Mouse (Mus musculus) brown adipose tissue, adult 24 weeks (tissue): Measurements from ENCODE around the gene Phactr4. TPM values are rescaled to one million over a fixed set of nuclear protein-coding genes. Genes with fewer than 3 reads are reported as not detected.
"Not testable (repeated sequence)": the region's sequence is repeated elsewhere in the genome, so short reads cannot be mapped to it uniquely, and the experiment has no call there.

Experiments
- H3K27ac ChIP-seq: fragments of 200-500 bp; replicated peaks from 2 replicates; pipeline ENCODE4 v1.5.1; 2012; ENCODE audit warnings: low read depth, mild to moderate bottlenecking, low read length
- H3K4me1 ChIP-seq: fragments of 200-500 bp; 2 replicates; pipeline ENCODE4 v1.6.1; 2012; ENCODE audit warnings: low read length, mixed read lengths; ENCODE audit not compliant: control insufficient read depth, insufficient read depth, insufficient read length
- H3K4me3 ChIP-seq: fragments of 200-500 bp; 2 replicates; pipeline ENCODE4 v1.5.1; 2012; ENCODE audit warnings: low read depth, mild to moderate bottlenecking, low read length, moderate library complexity; ENCODE audit not compliant: insufficient read depth
- polyA plus RNA-seq: library from polyadenylated mRNA; stranded (reverse); fragments of >200 nt; gene quantifications from 2 replicates; pipeline ENCODE4 v1.2.4, GENCODE M21; 2012; ENCODE audit not compliant: missing spikeins, insufficient read depth, insufficient read length

Gene Phactr4
- polyA plus RNA-seq, 1 experiment = 11.6 TPM

GRCm38 (mm10) chr4:132427493-132427892 lies 5.2 kb upstream of the Phactr4 start:
- H3K27ac ChIP-seq = no peak overlapping the region
- H3K4me3 ChIP-seq = no peak overlapping the region
- H3K4me1 ChIP-seq = no peaks in the 10 kb centered on the region

DNA sequence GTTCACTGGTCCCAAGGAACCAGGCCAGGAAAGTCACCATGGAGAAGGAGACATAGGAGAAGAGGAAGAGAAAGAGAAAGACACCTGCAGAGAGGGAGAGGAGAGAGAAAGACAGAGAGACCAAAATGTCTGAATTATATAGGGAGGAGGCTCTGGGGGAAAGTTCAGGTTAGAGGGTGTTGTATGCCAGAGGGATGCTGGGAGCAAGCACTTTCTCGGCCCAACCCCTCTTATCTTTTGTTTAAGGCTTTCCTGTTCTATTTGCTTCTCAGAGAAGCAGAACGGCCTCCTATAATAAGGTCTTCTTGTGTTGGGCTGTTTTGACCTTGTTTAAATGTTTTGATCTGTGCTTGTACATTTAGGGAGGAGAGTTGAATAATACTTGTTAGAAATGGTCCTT lies 3.7 kb upstream of the Phactr4 start:
- Histone ChIP-seq H3K27ac (no peak overlapping the region), H3K4me1 (no peaks in the 10 kb centered on the region), H3K4me3 (no peak overlapping the region)

DNA sequence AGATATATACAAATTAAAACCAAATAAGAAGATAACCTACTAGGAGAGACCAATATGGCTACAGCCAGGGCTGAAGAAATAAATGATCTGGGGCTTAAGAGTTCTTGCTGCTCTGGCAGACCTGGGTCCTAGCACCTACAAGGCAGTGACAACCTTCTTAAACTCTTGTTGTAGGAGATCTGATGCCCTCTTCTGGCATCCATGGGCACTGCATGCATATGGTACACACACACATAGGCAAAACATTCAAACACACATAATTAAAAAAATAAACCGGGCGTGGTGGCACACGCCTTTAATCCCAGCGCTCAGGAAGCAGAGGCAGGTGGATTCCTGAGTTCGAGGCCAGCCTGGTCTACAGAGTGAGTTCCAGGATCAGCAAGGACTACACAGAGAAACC lies 2.5 kb upstream of the Phactr4 start:
- H3K27ac ChIP-seq = no peak overlapping the region
- no peaks in the 10 kb centered on the region for H3K4me1 ChIP-seq
- no peak overlapping the region for H3K4me3 ChIP-seq

GRCm38 (mm10) chr4:132421556-132421922 lies 750 bp downstream of the Phactr4 start:
- Histone ChIP-seq H3K4me1 (no peaks in the 10 kb centered on the region), H3K4me3 (peak overlapping the region; percentile 92), H3K27ac (peak overlapping the region; percentile 91)

DNA sequence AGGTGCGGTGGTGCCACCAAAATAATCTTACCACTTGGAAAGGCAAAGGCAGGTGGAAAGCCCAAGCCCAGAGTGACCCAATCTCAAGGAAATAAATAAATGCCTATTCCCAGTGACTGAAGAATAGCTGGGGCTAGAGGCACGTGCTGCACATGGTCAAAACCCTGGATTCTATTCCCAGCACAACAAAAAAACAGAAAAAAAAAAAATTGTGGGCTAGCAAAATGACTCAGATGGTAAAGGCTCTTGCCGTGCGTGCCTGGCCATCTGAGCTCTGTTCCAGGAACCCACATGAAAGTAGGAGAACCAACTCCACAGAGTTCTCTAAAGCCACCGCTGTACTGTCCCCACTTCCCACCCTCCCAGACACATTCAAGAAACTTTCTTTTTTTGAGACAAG lies 1.8 kb downstream of the Phactr4 start:
- Histone ChIP-seq H3K27ac (no peak overlapping the region), H3K4me3 (no peak overlapping the region; the same call in 1 of the 2 replicates), H3K4me1 (no peaks in the 10 kb centered on the region)

- no peak overlapping the region for H3K4me3 ChIP-seq
- 0 out of 2 replicates have a peak overlapping the region, but pooled peaks have one; percentile 36 for H3K27ac ChIP-seq
- H3K4me1 ChIP-seq = no peaks in the 10 kb centered on the region
Observed at GRCm38 (mm10) chr4:132415966-132416365, 6.3 kb downstream of the Phactr4 start.

DNA sequence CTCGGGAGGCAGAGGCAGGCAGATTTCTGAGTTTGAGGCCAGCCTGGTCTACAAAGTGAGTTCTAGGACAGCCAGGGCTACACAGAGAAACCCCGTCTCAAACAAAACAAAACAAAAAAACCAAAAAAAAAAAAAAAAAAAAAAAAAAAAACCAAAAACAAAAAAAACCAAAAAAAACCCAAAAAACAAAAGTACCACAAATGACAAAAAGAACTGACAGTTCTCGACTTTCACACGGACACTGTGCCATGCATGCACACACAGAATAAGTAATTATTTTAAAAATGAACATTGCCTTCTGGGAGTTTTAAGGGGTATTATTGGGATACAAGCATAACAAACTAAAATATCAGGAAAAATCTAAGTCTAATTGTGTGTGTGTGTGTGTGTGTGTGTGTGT lies 9.0 kb downstream of the Phactr4 start:
- not testable (repeated sequence) for H3K27ac ChIP-seq, H3K4me1 ChIP-seq, H3K4me3 ChIP-seq

GRCm38 (mm10) chr4:132411322-132412094 lies 10.8 kb downstream of the Phactr4 start:
- Histone ChIP-seq H3K4me1 (0 out of 2 replicates have a peak, but pooled peaks cover 5% of the 10 kb centered on the region), H3K4me3 (no peak overlapping the region), H3K27ac (peak overlapping the region; percentile 37)

- 0 out of 2 replicates have a peak overlapping the region, but pooled peaks have one; percentile 41 for H3K27ac ChIP-seq
- H3K4me3 ChIP-seq = no peak overlapping the region
- 0 out of 2 replicates have a peak, but pooled peaks cover 7% of the 10 kb centered on the region for H3K4me1 ChIP-seq
Observed at GRCm38 (mm10) chr4:132409587-132410229, 12.6 kb downstream of the Phactr4 start.

DNA sequence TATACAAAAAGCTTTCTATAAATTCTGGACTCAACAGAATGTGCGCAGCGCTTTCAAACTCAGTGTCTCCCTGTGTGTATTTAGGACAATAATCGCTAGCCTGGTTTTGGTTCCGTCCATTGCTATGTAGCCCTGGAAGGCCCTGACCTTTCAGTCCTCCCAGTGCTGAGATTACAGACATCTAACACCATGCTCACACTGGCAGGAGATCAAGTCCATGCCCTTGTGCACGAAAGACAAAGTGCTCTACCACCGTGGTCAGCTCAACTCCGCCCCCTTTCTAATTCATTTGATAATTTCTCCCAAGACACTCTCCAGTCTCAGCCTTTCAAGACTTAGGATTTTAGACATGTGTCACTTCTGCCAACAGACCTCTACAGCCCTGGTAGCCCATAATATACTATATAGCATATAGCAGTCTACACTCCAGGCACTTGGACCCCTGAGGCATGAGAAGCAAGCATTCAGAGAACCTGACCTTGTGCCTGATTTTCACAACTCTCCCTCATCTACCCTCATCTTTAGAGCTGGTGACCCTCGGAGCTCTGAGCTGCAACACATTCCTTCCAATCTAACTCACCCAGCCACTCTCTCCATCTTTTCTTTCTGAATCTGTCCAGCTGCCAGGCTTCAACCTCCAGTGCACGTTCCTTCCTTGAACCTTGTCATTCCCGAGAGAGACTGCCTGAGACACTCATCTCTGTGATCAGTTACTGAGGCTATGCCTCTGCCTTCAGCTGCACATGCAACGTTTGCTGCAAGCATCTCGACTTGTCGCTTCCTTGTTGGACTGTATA lies 15.7 kb downstream of the Phactr4 start:
- 0 out of 2 replicates have a peak, but pooled peaks cover 7% of the 10 kb centered on the region for H3K4me1 ChIP-seq
- no peak overlapping the region for H3K27ac ChIP-seq
- H3K4me3 ChIP-seq = no peak overlapping the region

GRCm38 (mm10) chr4:132404588-132404987 lies 17.7 kb downstream of the Phactr4 start:
- no peak overlapping the region for H3K27ac ChIP-seq
- no peak overlapping the region for H3K4me3 ChIP-seq
- H3K4me1 ChIP-seq = 0 out of 2 replicates have a peak, but pooled peaks cover 7% of the 10 kb centered on the region

DNA sequence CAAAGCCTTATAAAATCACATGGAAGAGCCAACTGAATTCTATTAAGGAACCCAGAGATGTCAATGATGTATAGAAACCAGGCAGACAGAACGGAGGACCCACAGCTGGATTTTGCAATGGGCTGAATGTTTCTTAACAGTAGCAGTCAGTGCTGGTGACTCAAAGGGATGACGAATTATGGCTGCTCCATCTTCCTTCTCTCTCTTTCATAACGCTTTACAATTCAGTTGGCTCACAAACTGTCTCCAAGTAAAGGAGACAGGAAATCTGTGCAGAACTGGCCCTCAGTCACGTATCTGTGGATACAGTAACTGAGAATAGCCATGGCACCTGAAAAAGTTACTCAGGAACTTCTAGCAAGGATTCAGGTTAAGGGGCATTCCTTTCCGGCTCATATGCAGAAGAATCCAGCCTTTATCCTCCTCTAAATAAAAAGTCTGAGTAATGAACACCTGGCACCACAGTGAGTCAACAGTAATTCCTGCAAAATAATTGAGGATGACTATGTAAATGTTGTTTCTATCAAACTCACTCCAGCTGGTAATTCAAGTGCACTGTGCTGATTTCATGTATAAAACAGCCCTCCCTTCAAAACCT lies 19.1 kb downstream of the Phactr4 start:
- Histone ChIP-seq H3K27ac (no peak overlapping the region), H3K4me3 (no peak overlapping the region), H3K4me1 (0 out of 2 replicates have a peak, but pooled peaks cover 7% of the 10 kb centered on the region)

- peaks cover under 1% of the 10 kb centered on the region; the same call in 1 of the 2 replicates for H3K4me1 ChIP-seq
- no peak overlapping the region for H3K27ac ChIP-seq
- no peak overlapping the region for H3K4me3 ChIP-seq
Observed at GRCm38 (mm10) chr4:132401016-132401415, 21.3 kb downstream of the Phactr4 start.

- H3K4me3 ChIP-seq = no peak overlapping the region
- H3K27ac ChIP-seq = no peak overlapping the region
- peaks cover 2% of the 10 kb centered on the region; the same call in 1 of the 2 replicates for H3K4me1 ChIP-seq
Observed at GRCm38 (mm10) chr4:132398863-132399262, 23.4 kb downstream of the Phactr4 start.
